Mouse (Mus musculus) CH12.LX (cell line): ENCODE data around the gene Sim2. TPM values are rescaled to one million over a fixed set of nuclear protein-coding genes. Genes with fewer than 3 reads are reported as not detected.

Experiments used
- DNase-seq: peaks from one replicate; pipeline ENCODE4 v3.0.0-alpha.2; 2013; ENCODE audit errors: extremely low read depth
- H3K27ac ChIP-seq: 2 replicates; pipeline ENCODE4 v1.5.1; 2012; ENCODE audit warnings: low read depth, mild to moderate bottlenecking, control low read depth, moderate library complexity; ENCODE audit not compliant: insufficient read depth
- H3K27me3 ChIP-seq: replicated peaks from 2 replicates; pipeline ENCODE3; 2012; ENCODE audit warnings: inconsistent platforms
- H3K36me3 ChIP-seq, 2 experiments: replicated peaks in 1 of 2; 2 replicates each; pipeline versions ENCODE3 to v1.6.1; 2012; ENCODE audit warnings: inconsistent platforms in 1 of 2, low read length in 1 of 2, mild to moderate bottlenecking in 1 of 2, mixed read lengths in 1 of 2, moderate library complexity in 1 of 2; ENCODE audit not compliant: control insufficient read depth in 1 of 2, insufficient read depth in 1 of 2
- H3K4me1 ChIP-seq, 2 experiments: 2 replicates each; pipeline ENCODE4 v1.6.1; 2012; ENCODE audit warnings: inconsistent platforms in 1 of 2, moderate library complexity in 1 of 2; ENCODE audit not compliant: insufficient read depth in 2 of 2, control insufficient read depth in 1 of 2
- H3K4me2 ChIP-seq: 2 replicates; pipeline ENCODE4 v1.6.1; 2012; ENCODE audit warnings: low read depth, mild to moderate bottlenecking, control low read depth; ENCODE audit not compliant: poor library complexity, insufficient read depth, severe bottlenecking
- H3K4me3 ChIP-seq, 3 experiments: fragments of 150-350 bp in 1 of 3; sonication (generic) in 1 of 3; replicated peaks in 1 of 3; 2 replicates each; pipeline versions ENCODE3 to v1.5.1; 2011 to 2012; ENCODE audit warnings: low read depth in 2 of 3, low read length in 2 of 3, mild to moderate bottlenecking in 2 of 3, moderate library complexity in 2 of 3, control low read depth in 1 of 3, improper control_type of control experiment in 1 of 3, inconsistent platforms in 1 of 3, mixed read lengths in 1 of 3; ENCODE audit not compliant: poor library complexity in 1 of 3
- H3K79me2 ChIP-seq: replicated peaks from 2 replicates; pipeline ENCODE4 v1.6.1; 2012; ENCODE audit warnings: mild to moderate bottlenecking, moderate library complexity; ENCODE audit not compliant: control insufficient read depth, poor library complexity, insufficient read depth, severe bottlenecking; ENCODE audit errors: extremely low read depth
- H3K9ac ChIP-seq: 2 replicates; pipeline ENCODE4 v1.6.1; 2012; ENCODE audit warnings: low read depth, mild to moderate bottlenecking, control low read depth, moderate library complexity; ENCODE audit not compliant: insufficient read depth
- H3K9me3 ChIP-seq: replicated peaks from 2 replicates; pipeline ENCODE3; 2012; ENCODE audit warnings: low read length, inconsistent platforms, mixed read lengths
- CTCF ChIP-seq, 2 experiments: IDR thresholded peaks in 1 of 2; conservative IDR thresholded peaks in 1 of 2; 2 replicates each; pipeline ENCODE4 v1.5.1; 2011 to 2012; ENCODE audit warnings: low read depth in 2 of 2, low read length in 2 of 2, improper control_type of control experiment in 1 of 2, inconsistent platforms in 1 of 2, mild to moderate bottlenecking in 1 of 2, moderate library complexity in 1 of 2
- E2F4 ChIP-seq: IDR thresholded peaks from 2 replicates; pipeline ENCODE4 v1.6.1; 2011; ENCODE audit warnings: low read depth, low read length, improper control_type of control experiment; ENCODE audit not compliant: insufficient replicate concordance
- EP300 ChIP-seq: IDR thresholded peaks from 2 replicates; pipeline ENCODE4 v1.6.1; 2011; ENCODE audit warnings: low read length, improper control_type of control experiment
- HCFC1 ChIP-seq: IDR thresholded peaks from 2 replicates; pipeline ENCODE4 v1.6.1; 2012; ENCODE audit warnings: low read depth, mild to moderate bottlenecking, inconsistent platforms, low read length, improper control_type of control experiment
- JUN ChIP-seq: IDR thresholded peaks from 2 replicates; pipeline ENCODE4 v1.6.1; 2011; ENCODE audit warnings: low read depth, mild to moderate bottlenecking, low read length, improper control_type of control experiment, moderate library complexity; ENCODE audit not compliant: insufficient read depth
- JUND ChIP-seq: conservative IDR thresholded peaks from 2 replicates; pipeline ENCODE4 v1.6.1; 2011; ENCODE audit warnings: low read depth, low read length, improper control_type of control experiment
- KAT2A ChIP-seq: IDR thresholded peaks from 2 replicates; pipeline ENCODE4 v1.6.1; 2012; ENCODE audit warnings: low read length, improper control_type of control experiment, inconsistent platforms; ENCODE audit not compliant: insufficient replicate concordance
- MAFK ChIP-seq: IDR thresholded peaks from 2 replicates; pipeline ENCODE4 v1.6.1; 2011; ENCODE audit warnings: low read length, improper control_type of control experiment; ENCODE audit not compliant: insufficient replicate concordance
- MAX ChIP-seq: IDR thresholded peaks from 2 replicates; pipeline ENCODE4 v1.6.1; 2011; ENCODE audit warnings: low read length, improper control_type of control experiment
- MYC ChIP-seq: IDR thresholded peaks from 2 replicates; pipeline ENCODE4 v1.6.1; 2011; ENCODE audit warnings: low read depth, mild to moderate bottlenecking, improper control_type of control experiment, low read length
- NELFE ChIP-seq: IDR thresholded peaks from 2 replicates; pipeline ENCODE4 v1.6.1; 2011; ENCODE audit warnings: low read depth, low read length, improper control_type of control experiment
- POLR2A ChIP-seq: IDR thresholded peaks from 2 replicates; pipeline ENCODE4 v1.6.1; 2011; ENCODE audit warnings: low read depth, mild to moderate bottlenecking, improper control_type of control experiment, low read length
- POLR2AphosphoS2 ChIP-seq: IDR thresholded peaks from 2 replicates; pipeline ENCODE4 v1.6.1; 2011; ENCODE audit warnings: low read depth, low read length, improper control_type of control experiment
- RAD21 ChIP-seq: IDR thresholded peaks from 2 replicates; pipeline ENCODE4 v1.6.1; 2011; ENCODE audit warnings: low read depth, mild to moderate bottlenecking, low read length, improper control_type of control experiment, moderate library complexity
- RCOR1 ChIP-seq: conservative IDR thresholded peaks from 2 replicates; pipeline ENCODE4 v1.6.1; 2012; ENCODE audit warnings: low read depth, mild to moderate bottlenecking, inconsistent platforms, low read length, improper control_type of control experiment
- SIN3A ChIP-seq: IDR thresholded peaks from 2 replicates; pipeline ENCODE4 v1.6.1; 2012; ENCODE audit warnings: low read length, improper control_type of control experiment, inconsistent platforms
- UBTF ChIP-seq: IDR thresholded peaks from 2 replicates; pipeline ENCODE4 v1.6.1; 2012; ENCODE audit warnings: low read depth, mild to moderate bottlenecking, inconsistent platforms, low read length, improper control_type of control experiment, moderate library complexity
- USF1 ChIP-seq: IDR thresholded peaks from 2 replicates; pipeline ENCODE4 v1.6.1; 2014; ENCODE audit warnings: low read depth, mild to moderate bottlenecking, inconsistent platforms, low read length, improper control_type of control experiment
- ZC3H11A ChIP-seq: IDR thresholded peaks from 2 replicates; pipeline ENCODE4 v1.6.1; 2012; ENCODE audit warnings: low read depth, mild to moderate bottlenecking, inconsistent platforms, low read length, improper control_type of control experiment
- ZKSCAN1 ChIP-seq: IDR thresholded peaks from 2 replicates; pipeline ENCODE4 v1.6.1; 2012; ENCODE audit warnings: low read depth, inconsistent platforms, low read length, improper control_type of control experiment, borderline replicate concordance
- ZMIZ1 ChIP-seq: IDR thresholded peaks from 2 replicates; pipeline ENCODE4 v1.6.1; 2012; ENCODE audit warnings: low read depth, mild to moderate bottlenecking, inconsistent platforms, low read length, improper control_type of control experiment
- dilution Hi-C: fragments of 300-500 bp; cut with MboI; formaldehyde crosslinking; loops from 2 replicates; pipeline ENCODE4 v1.14.3; 2020; ENCODE audit warnings: low sequenced_read_pairs; ENCODE audit not compliant: extremely low pct_unique_long_range_greater_than_20kb, extremely low pct_ligation_motif_present
- in situ Hi-C: fragments of 300-500 bp; cut with MboI; formaldehyde crosslinking; loops from 3 replicates; pipeline ENCODE4 v1.14.3; 2019; ENCODE audit warnings: low sequenced_read_pairs, low pct_ligation_motif_present, low pct_unique_long_range_greater_than_20kb, mixed read lengths
- polyA plus RNA-seq: library from polyadenylated mRNA; unstranded; fragments of >175 nt; gene quantifications from 2 replicates; pipeline ENCODE4 v1.2.1, GENCODE M21; 2012; ENCODE audit warnings: low read depth; ENCODE audit not compliant: insufficient read length
- total RNA-seq, 2 experiments: library from RNA; depleted of rRNA; stranded (reverse); fragments of 300-350 nt in 1 of 2; fragments of >200 nt in 1 of 2; gene quantifications; 2 replicates each; pipeline ENCODE4 v1.2.3; 2012 to 2014

Sim2 gene
- total and polyA plus RNA-seq, 3 experiments, result not detected

GRCm38 (mm10) chr16:94128236-94128835 is 43.6 kb downstream of the Sim2 start:
- Histone ChIP-seq H3K4me1 (no peaks in the 10 kb centered on the region), H3K27ac (no peak overlapping the region), H3K4me2 (no peak overlapping the region), H3K4me3 (no peak overlapping the region), H3K9ac (no peak overlapping the region), H3K27me3 (no peaks in the 10 kb centered on the region), H3K9me3 (no peaks in the 10 kb centered on the region), H3K79me2 (no peaks in the 10 kb centered on the region), H3K36me3 (peaks cover 0 to 29% of the 10 kb centered on the region in 2 experiments)
- in situ Hi-C loops, result no loop called here
- dilution Hi-C loops, result no loop called here
- TF ChIP-seq NELFE, result no peak
- TF ChIP-seq UBTF, result no peak
- TF ChIP-seq SIN3A, result no peak
- no peak for TF ChIP-seq POLR2AphosphoS2
- no peak for TF ChIP-seq CTCF (conservative IDR thresholded peaks at IDR 0.05 in 1 of 2, IDR thresholded peaks at IDR 0.05 in 1 of 2; ENCODE audit: low read depth in 2 of 2, low read length in 2 of 2)
- no peak for TF ChIP-seq RCOR1
- TF ChIP-seq JUN, result no peak
- TF ChIP-seq RAD21, result no peak
- no peak for TF ChIP-seq ZKSCAN1
- no peak for TF ChIP-seq MAX
- TF ChIP-seq E2F4, result no peak
- no peak for TF ChIP-seq EP300
- no peak for TF ChIP-seq ZC3H11A
- TF ChIP-seq POLR2A, result no peak
- no peak for TF ChIP-seq MYC
- no peak for TF ChIP-seq JUND
- no peak for TF ChIP-seq MAFK
- DNase-seq, result no peak

GRCm38 (mm10) chr16:94134218-94134617 is 49.5 kb downstream of the Sim2 start:
- H3K4me3 ChIP-seq, result no peak overlapping the region
- peaks cover 4 to 53% of the 10 kb centered on the region in 2 experiments for H3K36me3 ChIP-seq
- no peaks in the 10 kb centered on the region for H3K4me1 ChIP-seq
- no peak for DNase-seq
- H3K4me2 ChIP-seq, result no peak overlapping the region
- H3K27ac ChIP-seq, result no peak overlapping the region
- H3K79me2 ChIP-seq, result no peaks in the 10 kb centered on the region
- no peak overlapping the region for H3K9ac ChIP-seq
- no peaks in the 10 kb centered on the region for H3K27me3 ChIP-seq
- dilution Hi-C loops, result no loop called here
- no peak for TF ChIP-seq KAT2A
- no peak for TF ChIP-seq NELFE
- TF ChIP-seq USF1, result no peak
- no peak for TF ChIP-seq HCFC1
- no peak for TF ChIP-seq ZMIZ1
- TF ChIP-seq MAFK, result no peak
- in situ Hi-C loops, result no loop called here
- H3K9me3 ChIP-seq, result peaks cover 3% of the 10 kb centered on the region
